Mouse (Mus musculus): Measurements from ENCODE around the gene Lmna.
A peak's percentile ranks its signal among the peaks of the same experiment; 100 is the strongest.

Lmna gene

DNA sequence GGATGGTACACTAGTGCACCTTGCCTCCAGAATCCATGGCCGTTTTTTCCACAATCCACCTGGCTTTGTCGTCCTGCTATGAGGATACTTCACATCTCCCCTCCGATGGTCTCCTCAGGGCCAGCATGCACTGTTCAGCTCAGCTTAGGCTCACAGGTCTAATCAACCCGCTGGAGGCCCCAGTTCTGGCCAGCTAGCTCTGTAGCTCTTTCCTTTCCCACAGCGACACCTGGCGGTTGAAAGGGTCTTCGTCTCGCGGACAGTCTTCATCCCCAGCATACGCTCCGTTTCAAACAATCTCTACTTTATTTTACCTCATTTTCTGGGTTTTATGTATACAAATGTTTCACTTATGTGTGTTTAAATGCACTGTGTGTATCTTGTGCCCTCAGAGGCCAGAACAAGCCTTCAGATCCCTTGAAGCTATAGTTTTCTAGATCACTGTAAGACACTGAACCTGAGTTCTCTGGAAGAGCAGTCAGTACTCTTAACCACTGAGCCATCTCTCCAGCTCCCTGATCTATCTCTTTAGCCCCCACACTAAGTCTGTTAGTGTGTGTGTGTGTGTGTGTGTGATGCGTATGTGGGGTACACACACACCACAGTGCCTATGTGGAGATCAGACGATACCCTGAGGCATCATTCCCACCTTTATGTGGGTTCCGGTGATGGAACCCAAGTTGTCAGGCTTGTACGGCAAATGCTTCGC is 42.5 kb downstream of the Lmna start:
- peak; percentile 98 for DNase-seq

DNA sequence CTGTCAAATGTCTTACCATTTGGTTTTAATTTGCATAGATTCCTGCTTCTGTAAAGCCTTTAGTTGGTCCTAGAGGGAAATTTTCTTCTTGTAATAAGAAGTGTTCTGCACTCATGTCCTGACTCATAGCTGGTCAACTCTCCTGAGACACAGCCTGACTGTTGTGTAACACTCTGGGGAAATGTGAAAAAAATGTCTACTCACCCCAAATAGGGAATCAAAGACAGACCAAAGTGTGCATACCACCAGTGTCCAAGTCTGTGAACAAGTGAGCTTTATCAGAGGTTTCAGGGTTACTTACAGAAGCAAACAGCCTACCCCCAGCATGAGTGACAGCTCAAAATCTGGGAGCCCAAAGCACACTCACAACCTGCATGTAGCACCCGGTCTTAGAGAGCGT is 44.6 kb downstream of the Lmna start:
- no peak for DNase-seq

DNA sequence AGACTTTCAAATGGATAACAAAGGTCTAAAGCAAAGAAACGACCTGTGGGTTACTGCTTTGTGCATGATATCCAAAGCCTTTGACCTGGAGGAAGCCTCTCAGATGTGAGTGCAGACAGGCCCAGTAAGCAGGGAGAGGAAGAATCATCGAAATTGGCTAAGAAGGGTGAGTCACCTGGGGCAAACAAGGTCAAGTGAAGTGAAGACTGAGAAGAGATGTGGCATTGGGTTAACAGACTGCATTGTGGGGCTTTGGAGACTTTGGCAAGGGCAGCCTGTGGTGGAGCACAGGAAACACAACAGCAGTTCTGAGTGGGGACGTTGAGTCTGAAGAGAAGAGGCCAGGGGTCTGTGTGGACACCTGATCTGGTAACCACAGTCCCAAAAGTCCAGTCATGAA is 45.3 kb downstream of the Lmna start:
- no peak for DNase-seq

DNA sequence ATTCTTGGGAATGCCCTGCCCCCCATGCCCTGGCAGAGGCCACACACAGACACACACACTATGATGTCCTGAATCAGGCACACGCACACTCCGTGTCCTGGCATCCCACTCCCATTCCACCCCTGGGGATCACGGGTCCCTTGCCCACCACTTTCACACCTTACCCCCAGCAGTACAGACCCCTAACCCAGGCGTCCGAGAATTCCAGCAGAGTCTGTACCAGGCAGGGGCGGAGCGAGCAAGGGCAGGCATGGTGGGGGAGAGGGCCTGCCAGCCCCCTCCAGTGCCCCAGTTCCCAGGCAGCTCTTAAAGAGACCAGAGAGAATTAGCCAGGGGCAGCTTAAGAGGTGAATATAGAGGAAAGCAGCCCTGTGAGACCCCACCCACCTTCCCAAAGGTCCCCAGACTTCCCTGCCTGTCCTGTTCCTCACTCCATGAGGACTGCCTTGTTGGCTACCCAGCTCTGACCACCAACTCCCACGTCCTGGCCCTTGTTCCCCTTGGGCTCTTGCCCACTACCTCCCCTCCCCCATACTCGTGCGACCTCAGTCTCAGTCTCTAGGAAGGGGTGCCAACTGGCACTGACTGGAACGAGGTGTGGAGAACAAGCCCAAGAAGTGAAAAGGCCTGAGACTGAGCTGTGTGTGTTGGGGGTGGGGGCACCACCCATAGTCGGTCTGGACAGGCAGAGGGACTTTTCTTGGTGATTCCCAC is 48.6 kb downstream of the Lmna start, which contains the start of gene Sema4a:
Gene Sema4a, minus strand, starts transcription at position 200 of the 714 bp plus-strand sequence.
- DNase-seq, result no peak

DNA sequence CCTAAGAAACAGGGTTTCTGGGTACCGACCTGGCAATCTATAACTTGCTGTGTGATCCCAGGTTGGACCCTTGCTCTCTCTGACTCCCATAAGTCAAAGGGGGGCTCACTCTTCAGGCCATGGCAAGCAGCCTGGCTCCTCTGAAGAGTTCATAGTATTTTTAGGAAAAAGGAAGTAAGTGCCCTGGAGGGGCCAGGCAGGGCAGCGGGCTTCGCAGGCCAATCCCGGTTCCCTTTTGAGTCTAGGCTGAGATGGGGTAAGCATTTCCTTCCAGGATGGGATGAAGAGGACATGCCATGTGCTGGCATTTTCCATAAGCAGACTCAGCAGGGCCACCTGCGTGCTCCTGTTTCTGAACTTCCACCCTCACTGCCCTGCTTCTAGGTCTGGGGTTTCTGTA is 49.7 kb downstream of the Lmna start:
- DNase-seq, result no peak

DNA sequence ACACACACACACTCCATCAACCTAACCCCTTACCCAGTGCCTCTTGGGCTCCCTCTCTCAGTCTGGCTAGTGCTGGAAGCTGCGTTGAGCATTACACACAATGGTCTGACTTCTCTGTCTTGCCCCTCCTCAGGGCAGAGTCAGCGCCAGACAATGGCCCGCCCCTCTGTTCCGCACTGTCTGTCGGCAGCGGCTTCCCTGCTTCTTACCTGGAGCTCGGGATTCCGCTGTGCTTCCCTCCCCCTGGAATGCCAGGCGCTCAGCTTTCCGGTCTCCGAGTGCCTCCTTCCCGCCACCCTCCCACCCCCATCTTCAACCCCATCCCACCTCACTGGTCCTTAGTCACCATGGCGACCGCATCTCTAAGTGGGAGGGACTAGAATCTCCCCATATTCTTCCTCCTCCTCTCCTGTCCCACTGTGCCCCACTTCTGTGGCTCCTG is 51.0 kb downstream of the Lmna start:
- no peak for DNase-seq

DNA sequence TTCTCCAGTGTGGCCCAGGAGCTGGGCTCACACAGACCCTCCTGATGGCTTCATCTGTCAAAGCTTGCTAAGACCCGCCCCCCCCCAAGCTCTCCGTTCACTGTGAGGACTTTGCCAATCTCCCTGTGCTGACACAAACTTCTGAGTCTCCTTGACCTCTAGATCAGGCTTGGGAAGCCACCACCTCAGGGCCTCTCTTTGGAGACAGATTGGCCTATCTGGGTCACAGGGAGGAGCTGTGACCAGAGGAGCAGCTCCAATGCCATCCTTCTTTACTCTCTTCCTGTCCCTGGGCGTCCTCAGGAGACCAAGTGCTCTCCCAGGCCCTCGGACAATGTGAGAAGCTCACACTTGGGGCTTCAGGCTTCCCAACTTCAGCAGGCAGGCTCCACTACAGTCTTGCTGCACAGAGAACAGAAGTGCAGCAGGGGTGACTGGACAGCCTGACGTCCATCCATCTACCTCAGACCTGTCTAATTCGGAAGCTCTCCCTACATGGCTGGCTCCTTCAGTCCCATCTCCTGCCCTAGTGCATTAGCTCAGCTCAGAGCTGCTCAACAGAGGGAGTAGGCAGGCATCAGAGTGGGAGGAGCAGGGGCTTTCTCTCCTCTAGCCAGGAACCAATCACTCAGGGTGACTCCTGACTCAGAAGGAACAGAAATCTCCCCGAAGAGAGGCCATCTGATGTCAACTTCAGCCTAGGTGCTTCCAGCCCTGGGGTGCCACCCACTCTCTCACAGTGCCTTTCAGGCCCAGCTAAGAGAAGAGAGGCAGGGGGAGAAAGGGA is 52.8 kb downstream of the Lmna start:
- no peak for DNase-seq

DNA sequence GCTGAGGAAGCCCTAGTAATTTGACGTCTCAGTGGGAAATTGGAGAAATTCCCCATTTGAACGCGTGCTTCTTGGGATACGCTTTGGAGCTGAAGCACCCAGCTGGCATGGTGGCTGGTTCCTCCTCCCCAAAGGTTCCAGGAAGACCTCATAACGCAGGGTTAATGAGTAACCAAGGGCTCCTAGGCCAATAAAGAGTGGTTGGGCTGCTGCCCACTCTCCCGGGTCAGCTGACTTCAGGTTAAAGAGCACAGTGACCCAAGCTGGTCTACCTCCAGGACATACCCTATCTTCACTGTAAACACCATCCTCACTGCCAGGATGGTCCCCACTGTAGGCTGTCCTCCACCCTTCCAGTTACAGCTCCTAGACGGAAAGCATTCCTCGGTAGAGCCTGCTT is 53.4 kb downstream of the Lmna start:
- no peak for DNase-seq

DNA sequence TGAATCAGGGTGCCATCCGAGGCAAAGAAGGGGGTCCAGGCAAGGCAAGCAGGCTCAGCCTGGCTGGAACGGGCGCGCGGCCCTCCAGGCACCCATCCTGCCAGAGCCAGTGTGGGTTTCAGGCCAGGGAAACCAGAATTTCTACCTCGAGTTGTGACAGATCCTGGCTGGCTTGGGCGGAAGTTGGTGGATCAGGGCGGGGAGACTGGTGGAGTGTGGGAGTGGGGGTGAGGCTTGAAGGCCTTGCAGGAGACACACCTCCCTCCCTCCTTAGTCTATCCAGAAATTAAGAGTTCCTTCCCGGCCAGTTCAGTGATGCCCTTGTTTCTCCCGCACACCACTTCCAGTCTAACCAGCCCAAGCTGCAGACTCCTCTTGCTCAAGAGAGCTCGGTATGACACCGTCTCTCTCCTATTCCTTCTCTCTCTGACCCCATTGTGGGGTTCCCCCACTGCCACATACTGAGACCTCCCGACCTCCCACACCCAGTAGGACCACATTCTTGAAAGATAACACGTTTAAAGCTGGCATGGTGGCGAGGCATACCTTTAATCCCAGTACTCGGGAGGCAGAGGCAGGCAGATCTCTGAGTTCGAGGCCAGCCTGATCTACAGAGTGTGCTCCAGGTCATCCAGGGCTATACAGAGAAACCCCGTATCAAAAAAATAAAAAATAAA is 54.0 kb downstream of the Lmna start:
- no peak for DNase-seq

DNA sequence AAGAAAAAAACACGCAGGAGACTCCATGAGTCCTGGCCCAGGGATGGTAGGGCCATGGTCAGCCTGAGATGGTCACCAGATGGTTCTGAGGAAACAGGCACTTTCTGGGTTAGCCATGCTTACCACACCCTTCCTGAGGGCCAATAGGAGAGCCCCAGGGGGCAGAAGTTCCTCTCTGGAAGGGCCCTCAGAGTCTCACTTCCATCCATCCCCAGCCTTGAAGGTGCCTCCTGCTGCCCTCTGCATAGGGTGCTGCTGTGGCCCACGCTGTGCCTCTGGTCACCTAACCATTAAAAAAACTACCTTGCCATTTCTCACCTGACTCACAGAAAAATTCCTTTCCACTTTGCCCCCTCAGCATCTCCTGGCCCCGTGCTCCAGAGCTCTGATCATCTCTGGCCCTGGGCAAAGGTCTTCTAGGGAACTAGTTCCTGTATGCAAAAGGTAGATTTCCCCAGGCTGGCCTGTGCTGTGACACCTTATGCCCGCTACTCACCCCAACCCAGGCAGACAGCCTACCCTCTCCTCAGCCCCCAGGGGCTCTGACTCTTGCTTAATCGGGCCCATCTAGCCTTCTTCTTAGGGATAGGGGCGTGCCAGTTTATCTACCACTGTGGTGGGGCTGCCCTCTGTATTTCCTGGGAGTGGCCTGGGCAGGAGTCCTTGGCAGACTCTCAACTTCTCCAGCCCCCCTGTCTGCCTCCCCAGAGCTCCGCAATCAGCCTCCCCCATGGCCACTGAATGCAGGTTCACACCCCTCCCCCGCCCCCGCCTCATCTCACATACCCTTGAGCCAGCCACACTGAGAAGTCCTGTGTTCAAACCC is 54.8 kb downstream of the Lmna start:
- no peak for DNase-seq

DNA sequence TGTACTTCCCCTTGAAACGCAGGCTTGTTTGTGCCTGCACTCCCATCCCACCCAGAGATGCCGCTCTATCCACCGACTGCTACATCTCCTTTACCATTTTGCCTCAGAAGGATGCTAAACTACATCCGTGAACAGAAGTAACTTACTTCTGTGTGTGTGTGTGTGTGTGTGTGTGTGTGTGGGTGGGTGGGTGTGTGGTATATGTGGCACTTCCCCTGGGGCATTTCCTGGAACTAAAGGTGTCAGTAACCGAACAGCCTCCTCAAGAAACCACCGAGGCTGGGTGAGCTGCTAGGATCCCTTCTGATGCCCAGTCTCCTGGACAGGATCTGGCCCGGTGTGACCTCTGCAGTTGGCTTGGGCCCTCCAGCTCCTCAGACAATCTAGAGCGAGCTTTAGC is 55.8 kb downstream of the Lmna start:
- DNase-seq, result peak; percentile 60

DNA sequence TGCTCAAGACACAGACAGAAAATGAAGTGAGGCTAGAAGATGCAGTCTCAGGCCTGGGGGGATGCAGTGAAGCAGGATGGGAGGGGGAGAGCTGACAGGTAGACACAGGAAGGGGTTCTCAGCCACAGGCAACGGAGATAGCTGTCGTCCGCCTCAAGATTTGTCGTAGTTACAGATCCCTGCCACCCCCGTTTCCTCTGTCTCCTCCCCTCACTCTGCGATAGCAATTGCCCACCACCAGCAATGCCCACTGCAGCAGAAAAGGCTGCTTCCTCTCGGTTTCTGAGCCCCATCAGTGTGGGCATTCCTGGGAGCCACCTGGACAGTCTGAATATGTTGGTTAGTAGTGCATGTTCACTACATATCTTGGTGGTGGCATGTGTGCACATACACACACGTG is 56.4 kb downstream of the Lmna start:
- peak; percentile 59 for DNase-seq

DNA sequence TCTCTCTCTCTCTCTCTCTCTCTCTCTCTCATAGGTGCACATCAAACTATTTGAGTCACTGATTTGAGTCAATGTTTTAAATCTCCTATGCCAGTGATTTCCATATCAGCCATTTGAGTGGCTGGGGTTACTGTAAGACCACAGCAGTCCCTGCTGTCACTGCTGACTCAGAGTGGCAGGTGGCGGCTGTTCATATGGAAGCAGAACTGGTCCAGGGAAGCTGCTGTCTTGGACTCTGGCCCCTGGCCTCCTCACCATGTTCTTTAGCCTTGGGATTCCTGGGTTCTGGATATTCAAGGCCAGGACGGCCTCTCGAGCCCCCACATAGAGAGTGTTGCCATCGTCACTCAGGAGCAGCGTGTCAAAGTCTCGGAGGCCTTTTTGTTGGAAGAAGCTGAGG is 57.0 kb downstream of the Lmna start:
- no peak for DNase-seq

DNA sequence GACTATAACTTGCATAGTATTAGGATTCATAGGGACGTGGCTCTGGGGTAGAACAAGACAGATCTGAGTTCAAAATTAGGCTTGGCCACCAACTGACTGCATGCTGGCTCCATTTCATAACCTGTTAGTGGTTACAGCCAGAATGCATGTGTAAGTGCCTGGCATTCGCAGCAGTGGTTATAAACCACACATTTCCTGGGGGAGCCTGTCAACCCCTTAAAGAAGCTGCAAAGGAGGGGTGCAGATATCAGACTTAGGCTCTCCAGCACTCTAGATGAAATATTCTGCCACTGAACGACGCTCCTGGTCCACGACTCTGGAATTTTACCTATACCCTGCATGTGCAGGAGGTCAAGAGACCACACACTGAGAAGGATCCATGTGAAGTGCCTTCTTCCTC is 57.5 kb downstream of the Lmna start:
- DNase-seq, result peak; percentile 41

DNA sequence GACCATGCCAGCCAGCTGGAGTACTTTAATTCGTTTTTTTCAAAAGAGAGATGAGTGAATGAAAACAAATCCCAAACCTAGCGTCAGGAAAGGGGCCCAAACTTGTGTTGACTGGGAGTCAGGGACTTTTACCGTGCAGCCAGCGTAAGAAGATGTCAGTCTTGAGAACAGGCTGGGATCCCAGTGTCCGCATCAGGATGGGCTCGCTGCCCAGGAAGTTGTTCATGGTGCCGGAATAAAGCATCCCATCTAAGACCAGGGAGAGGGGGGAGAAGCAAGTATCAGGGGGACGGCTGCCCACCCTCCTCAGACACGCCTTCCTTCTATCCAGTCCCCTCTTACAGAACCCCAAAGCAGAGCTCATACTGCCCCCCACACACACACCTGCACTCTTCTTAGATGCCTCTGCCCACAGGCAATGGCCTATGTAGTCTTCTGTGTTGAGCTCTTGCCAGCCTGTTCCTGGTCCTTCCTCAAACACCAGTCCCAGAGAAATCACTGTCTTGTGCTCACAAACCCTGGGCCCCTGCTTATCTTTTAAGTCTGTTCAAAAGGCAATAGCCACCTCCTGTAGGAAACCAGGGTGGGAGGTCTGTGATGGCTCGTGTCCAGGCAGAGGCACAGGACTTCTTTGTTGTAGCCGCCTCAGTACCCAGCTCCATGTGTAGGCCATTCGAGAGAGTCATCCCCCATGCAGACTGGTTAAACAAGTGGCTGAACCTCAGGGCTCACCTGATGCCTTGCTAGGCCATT is 59.2 kb downstream of the Lmna start:
- DNase-seq, result no peak

DNA sequence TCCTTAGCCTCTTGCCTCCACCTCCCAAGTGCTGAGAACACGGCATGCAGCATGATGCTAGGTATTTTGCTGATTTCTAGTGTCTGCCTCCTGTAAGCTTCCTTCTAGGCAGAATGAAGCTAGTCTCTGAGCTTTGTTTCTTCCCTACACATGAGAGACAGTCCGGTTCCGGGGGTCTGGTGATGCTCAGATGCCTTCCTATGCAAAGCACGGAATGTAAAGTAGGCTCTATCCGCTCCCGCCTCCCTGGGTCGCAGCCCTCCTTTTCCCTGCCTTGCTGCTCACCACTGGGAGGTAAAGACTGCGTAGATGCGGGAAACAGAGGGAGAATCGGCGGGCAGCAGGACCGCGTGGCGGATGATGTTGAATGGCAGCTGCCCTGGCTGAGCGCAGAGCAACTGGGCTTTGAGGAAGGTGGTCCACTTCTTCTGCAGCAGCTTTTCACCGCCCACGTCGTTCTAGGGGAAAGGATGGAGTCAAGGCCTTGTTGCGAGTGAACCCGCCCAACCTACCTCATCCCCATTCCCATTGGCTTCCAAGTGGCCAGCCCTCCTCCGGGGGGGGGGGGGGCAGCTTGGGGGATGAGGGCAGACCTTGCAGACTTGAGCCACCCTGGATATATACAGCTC is 60.2 kb downstream of the Lmna start:
- no peak for DNase-seq

DNA sequence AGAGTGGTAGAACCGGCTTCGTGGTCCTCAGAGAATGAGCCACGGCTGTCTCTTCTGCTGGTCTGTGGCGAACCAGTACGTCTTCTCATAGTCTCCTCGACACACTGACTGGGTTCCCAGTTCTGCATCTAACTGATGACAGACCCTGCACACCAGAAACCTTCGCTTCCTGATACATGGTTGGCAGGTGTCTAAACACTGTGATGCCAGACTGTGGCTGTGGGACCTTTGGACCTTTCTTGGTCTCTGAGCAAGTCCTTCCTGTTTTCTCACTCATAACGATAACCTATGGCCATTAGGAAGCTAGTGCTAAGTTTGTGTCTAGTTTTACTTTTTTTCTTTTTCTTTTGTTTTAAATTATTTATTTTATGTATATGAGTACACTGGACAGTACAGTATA is 61.3 kb downstream of the Lmna start:
- no peak for DNase-seq

DNA sequence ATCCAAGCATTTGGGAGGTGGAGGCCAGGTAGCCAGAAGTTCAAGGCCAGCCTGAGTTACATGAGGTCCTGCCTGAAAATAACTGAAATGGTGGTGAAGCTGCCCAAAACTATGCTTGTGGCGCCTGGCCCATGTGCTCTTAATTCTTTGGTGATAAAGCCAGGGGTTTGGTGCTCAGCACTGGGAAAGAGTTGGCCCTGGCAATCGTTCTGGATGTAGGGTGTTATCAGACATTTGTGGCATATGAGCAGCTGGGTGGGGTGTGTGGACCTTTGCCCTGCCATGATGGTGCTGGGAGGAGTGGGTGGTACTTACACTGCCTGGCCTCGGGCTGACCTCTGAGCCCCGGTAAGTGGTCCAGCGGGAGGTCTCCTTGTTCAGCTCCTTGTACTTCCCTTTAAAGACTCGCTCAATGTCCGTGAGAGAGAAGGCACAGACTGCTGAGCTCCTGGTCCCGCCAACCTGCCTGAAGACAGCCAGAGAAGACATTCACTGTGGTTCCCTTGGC is 62.0 kb downstream of the Lmna start:
- no peak for DNase-seq

DNA sequence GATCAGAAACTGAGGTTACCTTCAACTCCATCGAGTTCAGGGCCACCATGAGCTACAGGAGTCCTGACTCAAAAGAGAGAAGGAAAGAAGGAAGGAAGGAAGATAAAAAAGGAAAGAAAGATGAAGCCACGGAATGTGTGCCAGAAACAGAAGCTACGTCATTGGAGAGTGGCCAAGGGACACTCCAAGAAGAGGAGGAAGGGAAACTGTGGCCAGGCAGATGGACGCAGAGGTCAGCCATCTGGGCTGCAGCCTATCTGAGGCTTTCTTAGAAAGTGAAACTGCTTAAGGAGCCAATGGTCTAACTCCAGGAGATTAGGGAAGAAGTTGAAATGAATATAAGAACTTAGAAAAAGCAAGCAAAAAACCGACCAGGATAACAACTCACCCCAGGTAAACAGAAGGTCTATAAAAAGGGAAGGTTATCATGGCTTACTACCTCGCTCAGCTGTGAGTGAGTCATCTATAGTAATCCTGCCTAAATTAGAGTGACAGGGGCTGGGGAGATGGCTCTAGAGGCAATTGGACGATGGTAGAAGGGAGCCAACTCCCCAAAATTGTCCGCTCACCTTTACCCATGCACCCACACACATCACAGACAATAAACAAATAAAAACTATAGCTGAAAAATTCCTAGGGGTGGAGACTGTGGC is 63.2 kb downstream of the Lmna start:
- no peak for DNase-seq

DNA sequence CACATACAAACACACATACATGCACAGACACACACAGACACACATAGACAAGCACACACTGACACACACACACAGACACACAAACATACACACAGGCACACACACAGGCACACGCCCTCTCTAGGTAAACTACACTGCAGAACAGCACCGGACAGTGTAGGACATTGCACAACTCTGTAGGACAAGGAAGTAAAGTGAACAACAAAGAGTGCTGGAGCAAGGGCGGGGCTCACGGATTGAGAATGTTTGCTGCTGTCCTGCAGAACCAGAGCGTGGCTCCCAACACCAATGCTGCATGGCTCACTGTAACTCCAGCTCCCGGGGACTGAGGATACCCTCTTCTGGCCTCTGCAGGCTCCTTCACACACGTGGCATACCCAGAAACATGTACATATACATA is 66.9 kb downstream of the Lmna start:
- DNase-seq, result no peak
